Mouse (Mus musculus) G1E (cell line): ENCODE data around the gene Pecr. TPM values are rescaled to one million over a fixed set of nuclear protein-coding genes. Genes with fewer than 3 reads are reported as not detected.
A peak's percentile ranks its signal among the peaks of the same experiment; 100 is the strongest.
"Not testable (repeated sequence)": the region's sequence is repeated elsewhere in the genome, so short reads cannot be mapped to it uniquely, and the experiment has no call there.

ENCODE experiments used
- ATAC-seq: 2 replicates; pipeline ENCODE4 v1.8.0; 2016; ENCODE audit warnings: mild to moderate bottlenecking; ENCODE audit not compliant: insufficient number of reproducible peaks, poor library complexity, low FRiP score, severe bottlenecking; ENCODE audit errors: extremely low read depth
- DNase-seq: peaks from one replicate; pipeline ENCODE4 v3.0.0; 2012; ENCODE audit warnings: low spot score
- H3K27me3 ChIP-seq: 2 replicates; pipeline ENCODE4 v1.6.1; 2012; ENCODE audit warnings: mild to moderate bottlenecking, low read length, inconsistent platforms; ENCODE audit not compliant: insufficient read depth
- H3K36me3 ChIP-seq: replicated peaks from 2 replicates; pipeline ENCODE3; 2012; ENCODE audit warnings: mild to moderate bottlenecking, inconsistent platforms
- H3K4me1 ChIP-seq: 2 replicates; pipeline ENCODE4 v1.6.1; 2012; ENCODE audit warnings: low read depth, low read length, inconsistent platforms, mixed read lengths; ENCODE audit not compliant: insufficient read depth
- H3K4me3 ChIP-seq: 2 replicates; pipeline ENCODE4 v1.5.1; 2012; ENCODE audit warnings: low read depth, mild to moderate bottlenecking, inconsistent platforms, low read length, moderate library complexity, mixed read lengths
- H3K9me3 ChIP-seq: replicated peaks from 2 replicates; pipeline ENCODE4 v1.6.1; 2012; ENCODE audit warnings: inconsistent platforms
- CTCF ChIP-seq: IDR thresholded peaks from 2 replicates; pipeline ENCODE4 v1.5.1; 2012; ENCODE audit warnings: low read depth, low read length, inconsistent platforms, mixed read lengths
- GATA1 ChIP-seq: IDR thresholded peaks from 2 replicates; pipeline ENCODE4 v1.6.1; 2012; ENCODE audit warnings: borderline replicate concordance, low read length, inconsistent platforms, mixed read lengths
- GATA2 ChIP-seq: IDR thresholded peaks from 2 replicates; pipeline ENCODE4 v1.6.1; 2012; ENCODE audit warnings: low read depth, low read length, inconsistent platforms, borderline replicate concordance
- POLR2AphosphoS5 ChIP-seq: IDR thresholded peaks from 2 replicates; pipeline ENCODE4 v1.6.1; 2012; ENCODE audit warnings: low read depth, low read length, inconsistent platforms; ENCODE audit not compliant: insufficient replicate concordance
- TAL1 ChIP-seq: conservative IDR thresholded peaks from 2 replicates; pipeline ENCODE4 v1.6.1; 2012; ENCODE audit warnings: low read depth, low read length, inconsistent platforms, mixed read lengths
- polyA plus RNA-seq: library from polyadenylated mRNA; stranded (reverse); fragments of >175 nt; gene quantifications from 2 replicates; pipeline ENCODE4 v1.2.3, GENCODE M21; 2012
- total RNA-seq, 2 experiments: library from RNA; stranded (forward) in 1 of 2; stranded (reverse) in 1 of 2; fragments of 200-1000 nt in 1 of 2; fragments of >200 nt in 1 of 2; fragmentation: Nextera tagmentation in 1 of 2; gene quantifications; 2 replicates each; pipeline ENCODE4 v1.2.3; 2014 to 2017

The Pecr gene
- total and polyA plus RNA-seq, 3 experiments: 4.7 to 15.6 (median 13.1) TPM

DNA sequence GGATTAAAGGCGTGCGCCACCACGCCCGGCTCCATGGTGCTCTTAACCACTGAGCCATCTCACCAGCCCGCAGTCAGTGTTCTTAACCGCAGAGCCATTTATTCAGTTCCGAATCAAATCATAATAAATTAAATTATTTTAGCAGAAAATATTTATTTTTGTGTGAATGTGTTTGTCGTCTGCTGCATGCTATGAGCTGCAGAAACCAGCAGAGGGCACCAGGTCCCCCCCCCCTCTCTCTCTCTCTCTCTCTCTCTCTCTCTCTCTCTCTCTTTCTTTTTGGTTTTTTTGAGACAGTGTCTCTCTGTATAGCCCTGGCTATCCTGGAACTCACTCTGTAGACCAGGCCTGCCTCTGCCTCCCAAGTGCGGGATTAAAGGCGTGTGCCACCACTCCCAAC lies 51.5 kb downstream of the Pecr start:
- H3K4me3 ChIP-seq, ATAC-seq, H3K9me3 ChIP-seq, H3K36me3 ChIP-seq, DNase-seq: not testable (repeated sequence)
- H3K4me1 ChIP-seq: peaks cover 10% of the 10 kb centered on the region
- H3K27me3 ChIP-seq: peaks cover 24% of the 10 kb centered on the region
- TF ChIP-seq CTCF: 0 out of 2 replicates have a peak, but pooled peaks have one; percentile 15

DNA sequence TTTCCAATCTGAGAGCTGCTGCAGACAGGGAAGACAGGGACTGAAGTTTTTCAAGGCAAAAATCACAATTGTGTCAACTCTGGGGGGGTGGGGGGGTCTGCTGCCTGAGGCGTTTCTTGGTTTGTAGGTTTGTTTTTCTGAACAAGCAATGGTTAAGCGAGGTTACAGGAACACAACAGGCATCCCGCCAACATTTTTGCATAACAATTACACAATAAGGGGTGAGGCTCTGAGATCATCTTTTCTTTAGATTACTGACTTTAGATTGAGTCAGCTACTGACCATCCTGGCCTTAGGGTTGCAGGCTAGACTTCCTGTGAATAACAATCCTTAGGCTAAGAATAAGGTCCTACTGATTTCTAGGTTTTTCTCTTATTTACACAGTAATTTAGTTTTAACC lies 55.1 kb downstream of the Pecr start:
- ATAC-seq: no peak
- no peaks in the 10 kb centered on the region for H3K36me3 ChIP-seq
- peaks cover 21% of the 10 kb centered on the region for H3K4me1 ChIP-seq
- peaks cover 6% of the 10 kb centered on the region for H3K9me3 ChIP-seq
- no peak for TF ChIP-seq TAL1
- no peak for TF ChIP-seq POLR2AphosphoS5
- no peak for TF ChIP-seq GATA2
- no peak for TF ChIP-seq CTCF
- TF ChIP-seq GATA1: no peak
- H3K27me3 ChIP-seq: peaks cover 17% of the 10 kb centered on the region
- DNase-seq: no peak
- H3K4me3 ChIP-seq: no peak overlapping the region

DNA sequence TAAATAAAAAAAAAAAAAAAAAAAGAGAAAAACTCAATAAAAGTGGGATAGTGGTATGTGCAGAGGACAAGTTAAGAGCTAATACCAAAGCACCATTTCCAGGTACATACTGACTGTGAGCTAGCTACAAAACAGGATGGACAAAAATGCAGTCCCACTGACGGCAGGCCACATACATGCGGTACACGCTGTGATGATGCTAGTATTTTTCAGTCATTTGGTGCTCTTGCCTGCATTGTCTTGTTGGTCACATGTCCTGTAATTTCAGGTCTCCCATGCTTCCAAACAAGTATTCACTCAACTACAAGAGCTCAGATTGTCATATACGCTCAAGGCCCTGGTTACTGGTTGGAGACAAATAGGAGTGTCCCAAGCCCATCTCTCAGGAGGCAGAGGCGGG lies 56.6 kb downstream of the Pecr start:
- Histone ChIP-seq H3K4me1 (peaks cover 21% of the 10 kb centered on the region), H3K4me3 (no peak overlapping the region), H3K9me3 (peaks cover 6% of the 10 kb centered on the region), H3K36me3 (no peaks in the 10 kb centered on the region), H3K27me3 (peaks cover 28% of the 10 kb centered on the region)
- no peak for ATAC-seq
- no peak for DNase-seq
- TF ChIP-seq POLR2AphosphoS5: no peak

DNA sequence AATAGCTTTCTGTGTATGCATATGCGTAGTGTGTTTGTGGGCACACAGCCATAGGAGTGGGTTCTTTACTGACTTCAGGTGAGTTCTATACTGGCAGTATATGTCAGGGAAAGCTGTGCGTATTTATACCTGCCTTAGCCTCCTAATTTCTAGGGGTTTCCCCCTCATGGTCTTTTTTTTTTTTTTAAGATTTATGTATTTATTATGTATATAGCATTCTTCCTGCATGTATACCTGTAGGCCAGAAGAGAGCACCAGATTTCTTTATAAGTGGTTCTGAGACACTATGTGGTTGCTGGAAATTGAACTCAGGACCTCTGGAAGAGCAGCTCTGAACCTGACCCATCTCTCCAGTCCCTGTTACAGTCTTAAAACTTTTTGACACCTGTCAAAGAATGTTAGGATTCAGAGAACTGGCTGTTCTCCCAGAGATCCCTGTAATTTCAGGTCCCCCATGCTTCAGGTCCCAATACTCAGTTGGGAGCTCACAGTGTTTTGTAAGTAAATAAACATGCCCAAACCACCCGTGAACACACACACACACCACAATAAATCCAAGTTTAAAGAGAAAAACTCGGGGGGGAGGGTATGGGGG lies 57.1 kb downstream of the Pecr start:
- Histone ChIP-seq H3K36me3 (no peaks in the 10 kb centered on the region), H3K4me1 (peaks cover 21% of the 10 kb centered on the region), H3K27me3 (peaks cover 28% of the 10 kb centered on the region), H3K9me3 (peaks cover 6% of the 10 kb centered on the region), H3K4me3 (no peak overlapping the region)
- DNase-seq: peak; percentile 15
- ATAC-seq: no peak; the same call in 1 of the 2 replicates
- no peak for TF ChIP-seq TAL1
- no peak for TF ChIP-seq POLR2AphosphoS5
- no peak for TF ChIP-seq GATA2
- TF ChIP-seq CTCF: no peak
- no peak for TF ChIP-seq GATA1

DNA sequence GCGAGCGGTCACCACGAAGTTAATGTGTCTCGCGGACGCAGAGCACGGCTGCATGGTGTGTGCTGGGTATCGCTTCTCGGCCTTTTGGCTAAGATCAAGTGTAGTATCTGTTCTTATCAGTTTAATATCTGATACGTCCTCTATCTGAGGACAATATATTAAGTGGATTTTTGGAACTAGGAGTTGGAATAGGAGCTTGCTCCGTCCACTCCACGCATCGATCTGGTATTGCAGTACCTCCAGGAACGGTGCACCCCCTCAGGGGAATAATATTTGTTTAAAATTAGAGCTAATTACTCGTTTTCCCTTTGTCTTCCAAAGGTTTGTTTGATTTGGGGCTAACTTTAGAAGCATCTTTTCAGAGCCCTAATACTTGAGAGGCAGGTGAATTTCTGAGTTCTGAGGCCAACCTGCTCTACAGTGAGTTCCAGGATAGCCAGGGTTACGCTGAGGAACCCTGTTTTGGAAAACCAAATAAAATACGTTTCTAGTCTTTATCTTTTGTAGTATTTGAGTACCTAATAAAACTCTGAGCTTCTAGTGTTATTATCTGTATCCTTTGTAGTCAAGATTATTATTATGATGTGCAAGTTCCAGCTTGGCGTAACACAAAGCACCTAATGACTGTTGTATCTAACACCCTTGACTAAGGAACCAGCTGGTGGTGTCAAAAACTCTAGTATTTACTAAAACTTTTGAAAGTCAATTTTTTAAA lies 57.8 kb downstream of the Pecr start:
- peaks cover 32% of the 10 kb centered on the region for H3K27me3 ChIP-seq
- peak; percentile 74 for DNase-seq

DNA sequence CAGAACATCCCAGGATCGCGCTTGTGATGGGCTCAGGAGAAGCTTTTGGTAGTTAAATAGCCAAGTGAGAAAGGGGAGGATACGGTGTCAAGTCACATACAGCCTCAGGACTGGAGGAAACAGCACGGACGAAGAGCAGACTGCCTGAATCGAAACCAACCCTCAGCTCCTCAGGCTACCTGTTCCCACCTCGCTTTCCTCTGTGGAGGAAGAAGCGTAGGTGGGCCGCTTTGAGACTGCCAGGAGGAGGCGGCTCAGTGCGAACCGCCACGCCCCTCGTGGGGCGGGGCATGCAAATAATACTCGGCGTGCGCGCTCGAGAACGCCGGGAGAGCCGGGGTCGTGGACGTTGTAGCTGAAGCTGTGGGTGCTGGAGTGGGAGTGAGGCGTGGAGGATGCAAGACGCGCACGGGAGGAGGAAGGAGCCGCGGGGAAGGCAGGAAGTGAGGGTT lies 58.4 kb downstream of the Pecr start:
- Histone ChIP-seq H3K4me1 (peaks cover 21% of the 10 kb centered on the region), H3K27me3 (peaks cover 38% of the 10 kb centered on the region), H3K4me3 (peak overlapping the region; percentile 72)
- peak; percentile 73 for DNase-seq
- not testable (repeated sequence) for H3K9me3 ChIP-seq, H3K36me3 ChIP-seq
- ATAC-seq: peak; percentile 45

More for the DNA sequence above, 57.8 kb downstream of the Pecr start:
- TF ChIP-seq POLR2AphosphoS5 (peak; percentile 98; the same call in 1 of the 2 replicates), GATA2 (no peak)
- peak; percentile 85 for ATAC-seq
- Histone ChIP-seq H3K4me3 (no peak overlapping the region), H3K36me3 (no peaks in the 10 kb centered on the region), H3K4me1 (peaks cover 21% of the 10 kb centered on the region), H3K9me3 (peaks cover 6% of the 10 kb centered on the region)

DNA sequence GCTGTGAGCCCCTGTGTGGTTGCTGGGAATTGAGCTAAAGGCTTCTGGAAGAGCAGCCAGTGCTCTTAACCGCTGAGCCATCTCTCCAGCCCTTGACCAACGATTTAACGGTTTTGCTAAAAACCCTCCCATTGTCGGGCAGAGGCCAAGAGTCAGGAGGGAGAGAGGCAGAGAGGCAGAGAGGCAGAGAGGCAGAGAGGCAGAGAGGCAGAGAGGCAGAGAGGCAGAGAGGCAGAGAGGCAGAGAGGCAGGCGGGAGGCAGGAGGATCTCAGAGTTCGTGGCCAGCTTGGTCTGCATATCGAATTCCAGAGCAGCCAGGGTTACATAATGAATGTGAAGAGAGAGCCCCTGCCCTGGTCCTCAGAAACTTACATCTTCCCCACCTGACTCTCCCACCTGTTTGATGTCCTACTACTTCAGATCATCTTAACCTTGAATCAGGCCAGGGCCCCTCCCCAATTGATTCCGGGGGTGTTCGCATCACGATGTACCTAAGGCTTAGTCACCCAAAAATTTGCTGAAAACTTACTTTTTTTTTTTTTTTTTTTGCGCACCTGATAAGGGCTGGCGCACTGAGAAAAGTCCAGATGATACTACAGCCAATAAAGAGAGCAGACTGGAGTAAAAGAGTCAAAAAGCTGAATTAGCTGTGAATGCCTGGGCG lies 58.9 kb downstream of the Pecr start:
- peaks cover 6% of the 10 kb centered on the region for H3K9me3 ChIP-seq
- ATAC-seq (no peak), DNase-seq (no peak)
- no peak for TF ChIP-seq GATA1
- no peak for TF ChIP-seq GATA2
- no peak for TF ChIP-seq CTCF
- no peak for TF ChIP-seq POLR2AphosphoS5
- TF ChIP-seq TAL1: no peak
- peaks cover 38% of the 10 kb centered on the region for H3K27me3 ChIP-seq
- peaks cover 21% of the 10 kb centered on the region for H3K4me1 ChIP-seq
- no peaks in the 10 kb centered on the region for H3K36me3 ChIP-seq
- H3K4me3 ChIP-seq: peak overlapping the region; percentile 72
